Mouse (Mus musculus) E14TG2a.4 (cell line): ENCODE results near the gene Sdc3.

Experiments
- CTCF ChIP-seq: conservative IDR thresholded peaks from 2 replicates; pipeline ENCODE4 v1.5.1; 2014; ENCODE audit warnings: low read length
- NANOG ChIP-seq: IDR thresholded peaks from 2 replicates; pipeline ENCODE4 v1.6.1; 2014; ENCODE audit warnings: borderline replicate concordance, low read length, mixed read lengths
- POU5F1 ChIP-seq: IDR thresholded peaks from 2 replicates; pipeline ENCODE4 v1.6.1; 2014; ENCODE audit warnings: low read length, borderline replicate concordance

- TF ChIP-seq CTCF (no peak), NANOG (no peak), POU5F1 (no peak)
Measured at GRCm38 (mm10) chr4:130835550-130835949, 43.2 kb downstream of the Sdc3 start.
